18 mouse cellular contexts compared by ENCODE assay signal in the genomic region with DNA sequence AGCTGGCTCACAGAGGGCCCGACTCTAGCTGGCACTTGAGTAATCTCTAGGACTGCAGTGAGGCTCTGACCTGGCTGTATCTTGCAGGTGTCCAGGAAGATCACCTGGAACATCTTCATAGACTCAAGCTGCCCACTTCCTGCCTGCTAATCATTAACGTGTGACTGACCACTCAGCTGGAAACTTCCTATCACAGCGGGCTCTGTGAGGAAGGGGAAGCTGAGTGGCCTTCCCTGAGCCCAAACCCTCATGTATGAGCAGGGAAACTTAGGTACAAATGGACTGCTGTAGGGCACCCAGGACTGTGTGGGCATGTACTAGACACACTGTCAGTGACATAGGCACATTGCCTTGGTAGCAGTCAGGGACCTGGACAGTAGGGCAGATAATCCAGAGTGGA.
A peak's percentile ranks its signal among the peaks of the same experiment; 100 is the strongest.
DNase-seq lines count a peak whose midpoint lies in the region; ATAC-seq and TF ChIP-seq lines count a peak whose summit lies in the region.
"Had no signal": no experiment of that assay in that cellular context is flagged by ENCODE, and none has a peak within 500 bp of the region (broad histone marks: within the 10 kb centered on the region; RNA-seq: fewer than 3 reads in every experiment).

No protein-coding gene starts in this region.

- ATAC-seq in kidney, postnatal 0 days (replicated peaks; ENCODE audit: low FRiP score, low read depth) = no peak
- no peak for ATAC-seq in CD4-positive, CD25-positive, alpha-beta regulatory T cell, adult 4 months
- ATAC-seq in erythroid progenitor cell, adult 5-6 weeks (replicated peaks; ENCODE audit: low FRiP score, poor library complexity, severe bottlenecking) = no peak
- ATAC-seq: intestine, embryonic 15.5 days; midbrain, embryonic 13.5 days had no signal

- H3K9me3 ChIP-seq in kidney, postnatal 0 days (replicated peaks; ENCODE audit: low read length) = no peaks in the 10 kb centered on the region
- H3K9me3 ChIP-seq: embryonic facial prominence, embryonic 15.5 days; intestine, embryonic 15.5 days; liver, embryonic 13.5 days; midbrain, embryonic 13.5 days had no signal

- peaks cover 31% of the 10 kb centered on the region for H3K4me1 ChIP-seq in kidney, postnatal 0 days (replicated peaks; ENCODE audit: insufficient read depth, low read length)

- no peak for DNase-seq in gastrocnemius, adult 2 months
- DNase-seq in gastrocnemius, adult 8-10 months (ENCODE audit: low spot score in 2 of 2) = no peak
- DNase-seq in spleen, adult 18-20 months = peak; percentile 40 to 44
- no peak for DNase-seq in spleen, adult 12 weeks (ENCODE audit: low spot score)
- no peak for DNase-seq in kidney, postnatal 0 days (ENCODE audit: low spot score)
- peak; percentile 82 for DNase-seq in yolk sac, embryonic 10.5 days (ENCODE audit: low spot score)
- DNase-seq: adrenal gland, postnatal 10 days; cerebellum, adult 9-10 months; gastrocnemius, postnatal 25 days; liver, embryonic 13.5 days; right cerebral cortex, adult 18-20 months; thymus, postnatal 25 days had no signal

- TF ChIP-seq CTCF in gastrocnemius, adult 2 months (IDR thresholded peaks at IDR 0.05) = no peak
- TF ChIP-seq CTCF in kidney, postnatal 0 days (IDR thresholded peaks at IDR 0.05; ENCODE audit: low read depth) = no peak

- intact Hi-C loops in gastrocnemius, adult 2 months (cut with DNase I) = no loop called here

- H3K4me2 ChIP-seq in kidney, postnatal 0 days (ENCODE audit: low read length) = no peak overlapping the region
- H3K4me2 ChIP-seq: embryonic facial prominence, embryonic 15.5 days; hindbrain, embryonic 14.5 days; intestine, embryonic 15.5 days; liver, embryonic 13.5 days; midbrain, embryonic 13.5 days had no signal

- H3K27me3 ChIP-seq in kidney, postnatal 0 days (ENCODE audit: insufficient read depth, low read length) = no peaks in the 10 kb centered on the region
- H3K27me3 ChIP-seq: embryonic facial prominence, embryonic 15.5 days; intestine, embryonic 15.5 days; liver, embryonic 13.5 days; midbrain, embryonic 13.5 days had no signal

- H3K4me3 ChIP-seq in gastrocnemius, adult 2 months = no peak overlapping the region
- H3K4me3 ChIP-seq in kidney, postnatal 0 days (replicated peaks; ENCODE audit: low read depth, low read length) = no peak overlapping the region
- H3K4me3 ChIP-seq: embryonic facial prominence, embryonic 15.5 days; intestine, embryonic 15.5 days; liver, embryonic 13.5 days; midbrain, embryonic 13.5 days had no signal

- peak overlapping the region; percentile 1; the same call in 1 of the 2 replicates for H3K27ac ChIP-seq in gastrocnemius, adult 2 months
- peak overlapping the region; percentile 50; the same call in 1 of the 2 replicates for H3K27ac ChIP-seq in kidney, postnatal 0 days
- H3K27ac ChIP-seq: embryonic facial prominence, embryonic 15.5 days; hindbrain, embryonic 14.5 days; intestine, embryonic 15.5 days; liver, embryonic 13.5 days; midbrain, embryonic 13.5 days had no signal

- WGBS in kidney, postnatal 0 days = 26% methylated on average over 3 of the region's 3 CpGs

- H3K36me3 ChIP-seq in kidney, postnatal 0 days (ENCODE audit: insufficient read depth, low read length) = no peaks in the 10 kb centered on the region
- H3K36me3 ChIP-seq: embryonic facial prominence, embryonic 15.5 days; intestine, embryonic 15.5 days; liver, embryonic 13.5 days; midbrain, embryonic 13.5 days had no signal

- no peak overlapping the region for H3K9ac ChIP-seq in kidney, postnatal 0 days (ENCODE audit: low read depth, low read length)
- H3K9ac ChIP-seq: embryonic facial prominence, embryonic 15.5 days; hindbrain, embryonic 14.5 days; intestine, embryonic 15.5 days; liver, embryonic 13.5 days; midbrain, embryonic 13.5 days had no signal

Comparison
In these comparisons a context has a peak if more than half of its experiments do, and no peak if none do; other contexts are left out.
1. DNase-seq: peak in spleen, adult 18-20 months (2 of 2) and yolk sac, embryonic 10.5 days (single experiment); none in gastrocnemius, adult 2 months (single experiment), gastrocnemius, adult 8-10 months (0 of 2), spleen, adult 12 weeks (single experiment) and kidney, postnatal 0 days (single experiment).